Mouse (Mus musculus): ENCODE measurements around the gene Slc25a26.

The Slc25a26 gene

DNA sequence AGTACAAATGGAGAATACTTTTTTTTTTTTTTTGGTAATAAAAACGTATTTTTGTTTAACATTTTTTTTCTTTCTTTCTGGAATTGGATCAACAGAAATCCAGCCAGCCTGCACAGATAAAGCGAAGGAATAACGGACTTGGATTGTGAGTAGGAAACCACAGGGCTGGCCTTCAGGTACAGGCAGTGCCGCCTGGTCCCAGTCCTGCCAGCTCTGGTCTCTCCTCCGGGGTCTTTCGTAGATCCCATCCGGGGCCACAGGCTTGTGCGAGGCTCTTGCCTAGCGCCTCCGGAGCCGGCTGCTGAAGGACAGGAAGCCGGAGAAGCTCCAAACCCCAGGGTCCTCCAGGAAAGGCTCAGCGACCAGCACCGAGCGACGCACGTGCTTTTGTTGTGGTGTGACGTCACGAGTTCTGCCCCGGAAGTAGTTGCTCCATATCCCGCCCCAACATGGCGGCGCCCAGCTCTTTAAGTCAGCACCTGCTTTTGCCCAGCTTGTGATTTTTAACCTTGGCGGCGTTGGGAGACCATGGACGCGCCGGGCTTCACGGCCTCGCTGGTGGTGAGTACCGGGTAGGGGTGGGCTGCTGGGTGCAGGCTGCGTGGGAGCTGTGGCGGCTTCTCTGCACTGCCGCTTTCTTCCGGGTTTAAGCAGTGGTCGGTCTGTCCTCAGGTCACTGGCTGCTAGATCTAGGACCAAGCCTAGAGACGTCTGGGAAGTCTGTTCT, at the start of gene Slc25a26:
Slc25a26 (plus strand) TSS at position 435 of the 727 bp plus-strand sequence.
- CTCF ChIA-PET = interaction anchor here (0.6 kb wide), 1 partner anchor 88 kb away, joined by 7 read pairs; no protein-coding TSS in a partner anchor

- CTCF ChIA-PET = no interaction called here
Measured at GRCm38 (mm10) chr6:94464037-94464891, 35.9 kb upstream of the Slc25a26 start.

GRCm38 (mm10) chr6:94466508-94467205, 33.5 kb upstream of the Slc25a26 start:
- CTCF ChIA-PET = interaction anchor here (0.7 kb wide), 1 partner anchor 12 kb away, joined by 4 read pairs; no protein-coding TSS in a partner anchor

GRCm38 (mm10) chr6:94492739-94493138, 7.4 kb upstream of the Slc25a26 start:
- CTCF ChIA-PET = no interaction called here

GRCm38 (mm10) chr6:94503963-94504362, 3.8 kb downstream of the Slc25a26 start:
- CTCF ChIA-PET = no interaction called here

- CTCF ChIA-PET = no interaction called here
Measured at GRCm38 (mm10) chr6:94507921-94508320, 7.8 kb downstream of the Slc25a26 start.

GRCm38 (mm10) chr6:94508807-94509206, 8.7 kb downstream of the Slc25a26 start:
- CTCF ChIA-PET = no interaction called here

- CTCF ChIA-PET = no interaction called here
Measured at GRCm38 (mm10) chr6:94509220-94509619, 9.1 kb downstream of the Slc25a26 start.

GRCm38 (mm10) chr6:94518171-94518570, 18.0 kb downstream of the Slc25a26 start:
- CTCF ChIA-PET = interaction anchor here (0.7 kb wide), 1 partner anchor 64 kb away, joined by 3 read pairs; no protein-coding TSS in a partner anchor

GRCm38 (mm10) chr6:94524335-94524734, 24.2 kb downstream of the Slc25a26 start:
- CTCF ChIA-PET = interaction anchor here (0.6 kb wide), 1 partner anchor 698 kb away, joined by 6 read pairs; no protein-coding TSS in a partner anchor

DNA sequence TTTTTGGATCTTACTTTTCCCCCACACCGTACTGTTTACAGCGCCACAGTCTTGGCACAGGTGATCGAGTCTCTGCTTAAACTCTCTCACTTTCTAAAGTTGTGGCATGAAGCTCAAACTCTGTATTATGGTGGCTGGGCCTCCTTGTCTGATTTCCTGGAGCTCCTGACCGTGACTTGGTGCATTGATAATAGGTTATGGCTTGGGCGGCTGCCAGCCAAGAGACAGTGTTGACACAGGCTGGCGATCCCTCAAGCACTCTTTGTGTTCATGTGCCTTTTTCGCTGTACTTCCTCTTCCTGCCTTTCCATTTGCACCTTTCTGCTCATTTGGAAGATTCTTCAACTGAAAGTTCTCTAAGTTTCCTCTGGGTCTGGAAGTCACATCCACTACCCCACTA, 30.6 kb downstream of the Slc25a26 start:
- CTCF ChIA-PET = no interaction called here

GRCm38 (mm10) chr6:94532086-94532485, 32.0 kb downstream of the Slc25a26 start:
- CTCF ChIA-PET = no interaction called here

DNA sequence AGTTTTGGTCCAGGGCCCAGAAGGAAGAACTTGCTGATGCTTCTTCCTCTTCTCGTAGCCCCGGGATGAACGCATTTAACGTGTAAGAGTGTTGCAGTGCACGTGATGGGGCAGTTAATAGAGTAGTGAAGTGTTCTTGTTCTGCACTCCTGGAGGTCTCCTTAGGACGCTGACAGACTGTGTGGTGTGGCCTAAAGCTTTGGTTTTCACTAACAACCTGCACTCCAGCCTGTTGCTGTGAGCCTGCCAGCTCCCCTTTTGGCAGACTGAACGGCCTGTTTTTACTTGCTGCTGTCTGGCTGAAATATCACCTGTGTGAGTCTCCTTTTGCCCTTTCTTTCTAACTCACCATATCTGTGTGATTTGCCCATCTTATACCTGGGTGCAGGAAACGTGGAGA, 36.3 kb downstream of the Slc25a26 start:
- CTCF ChIA-PET = no interaction called here

- CTCF ChIA-PET = no interaction called here
Measured at GRCm38 (mm10) chr6:94537652-94538051, 37.5 kb downstream of the Slc25a26 start.

GRCm38 (mm10) chr6:94540090-94540489, 40.0 kb downstream of the Slc25a26 start:
- CTCF ChIA-PET = no interaction called here

GRCm38 (mm10) chr6:94540615-94541014, 40.5 kb downstream of the Slc25a26 start:
- CTCF ChIA-PET = no interaction called here

DNA sequence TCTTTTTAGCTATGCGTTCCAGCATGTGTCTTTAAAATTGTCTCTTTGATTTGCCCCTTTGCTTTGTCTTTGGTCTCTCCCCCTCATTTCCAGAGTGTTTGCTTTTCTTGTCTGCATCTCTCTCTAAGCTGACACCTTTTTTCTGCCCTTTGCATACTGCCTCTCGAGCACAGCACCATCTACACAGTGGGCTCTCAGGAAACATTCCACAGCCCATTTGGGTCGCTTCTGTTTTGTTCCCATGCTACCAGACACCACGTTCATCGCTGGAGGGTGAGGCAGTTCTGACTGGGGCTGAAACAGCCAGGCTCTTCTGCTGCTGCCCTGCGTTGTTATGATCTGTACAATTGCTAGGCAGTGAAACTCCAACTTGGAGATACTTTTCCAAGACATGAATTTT, 41.0 kb downstream of the Slc25a26 start:
- CTCF ChIA-PET = no interaction called here

- CTCF ChIA-PET = no interaction called here
Measured at GRCm38 (mm10) chr6:94541854-94542253, 41.7 kb downstream of the Slc25a26 start.

DNA sequence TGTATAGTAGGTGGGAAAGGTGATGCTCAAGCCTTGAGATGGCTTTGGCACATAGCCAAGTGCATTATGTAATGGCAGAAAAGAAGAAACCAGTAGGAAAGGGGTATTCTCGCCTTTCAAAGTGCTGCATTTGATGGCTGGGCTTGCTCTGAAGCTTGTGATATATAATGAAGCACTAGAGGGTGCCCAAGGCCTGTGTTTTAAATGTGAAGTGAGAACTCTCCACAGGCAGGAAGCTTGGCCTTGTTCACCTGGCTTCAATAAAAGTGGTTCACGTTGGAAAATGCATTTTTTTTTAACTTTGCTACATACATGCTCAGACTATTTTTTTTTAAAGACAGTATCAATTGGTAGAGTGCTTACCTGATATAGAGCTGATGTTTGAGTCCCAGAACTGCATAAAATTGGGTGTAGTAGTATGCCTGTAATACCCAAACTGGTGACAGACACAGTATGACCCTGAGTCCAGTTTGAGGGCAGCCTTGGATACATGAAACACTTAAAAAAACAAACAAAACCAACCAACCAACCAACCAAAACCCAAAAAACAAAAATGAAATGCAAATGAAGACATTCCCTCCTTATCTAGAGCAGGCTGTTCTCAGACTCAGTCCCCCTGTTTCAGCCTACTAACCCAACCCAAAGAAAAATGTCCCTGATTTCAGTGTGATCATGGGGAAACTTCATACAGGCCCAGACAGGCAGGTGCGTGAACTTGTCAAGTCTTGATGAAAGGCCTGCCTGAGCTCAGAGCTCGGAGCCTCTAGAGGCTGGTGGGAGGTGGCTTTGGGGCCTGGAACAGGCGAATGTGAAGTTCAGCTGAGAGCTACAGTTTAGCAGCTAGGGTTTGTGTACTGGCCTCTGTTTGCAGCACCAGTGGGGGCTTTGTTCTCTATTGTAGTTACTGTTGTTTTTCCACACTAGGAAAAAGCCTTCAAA, 44.0 kb downstream of the Slc25a26 start:
- CTCF ChIA-PET = no interaction called here

GRCm38 (mm10) chr6:94547239-94547638, 47.1 kb downstream of the Slc25a26 start:
- CTCF ChIA-PET = no interaction called here

DNA sequence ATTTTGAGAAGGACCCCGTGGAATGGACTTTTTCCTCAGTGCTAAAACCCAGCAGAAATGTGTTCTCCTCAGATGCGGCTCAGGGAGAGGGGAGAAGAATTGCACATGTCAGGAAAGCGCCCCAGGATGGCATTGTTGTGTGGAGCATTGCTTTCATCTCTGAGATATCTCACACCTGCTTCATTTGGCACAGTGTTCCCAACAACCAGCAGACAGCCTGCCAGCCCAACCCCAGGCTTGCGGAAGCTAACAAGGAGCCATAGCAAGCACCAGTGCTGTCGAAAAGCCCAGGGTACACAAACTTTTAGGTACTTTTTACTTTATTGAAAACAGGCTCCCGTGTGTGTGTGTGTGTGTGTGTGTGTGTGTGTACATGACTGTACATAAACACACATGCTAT, 50.2 kb downstream of the Slc25a26 start:
- CTCF ChIA-PET = interaction anchor here (0.7 kb wide), 1 partner anchor 164 kb away, joined by 6 read pairs; no protein-coding TSS in a partner anchor
